Mouse (Mus musculus) heart, postnatal 0 days (tissue): ENCODE data around the gene Gm44965. TPM values are rescaled to one million over a fixed set of nuclear protein-coding genes. Genes with fewer than 3 reads are reported as not detected.

ENCODE experiments used
- ATAC-seq: fragments of 200-750 bp; cut with Nextera tagmentation; 2 replicates; pipeline ENCODE4 v1.8.0; 2017; ENCODE audit warnings: low read depth, moderate number of reproducible peaks, moderate library complexity; ENCODE audit not compliant: insufficient read depth
- DNase-seq: peaks from one replicate; pipeline ENCODE4 v3.0.0-alpha.2; 2016; ENCODE audit warnings: low spot score
- H3K27ac ChIP-seq: fragments of 300-500 bp; sonication (generic); 2 replicates; pipeline ENCODE4 v1.5.1; 2014; ENCODE audit warnings: low read depth, mild to moderate bottlenecking
- H3K27me3 ChIP-seq: fragments of 300-500 bp; sonication (generic); 2 replicates; pipeline ENCODE4 v1.6.1; 2014; ENCODE audit warnings: low read length, mixed read lengths; ENCODE audit not compliant: control insufficient read depth, insufficient read depth
- H3K36me3 ChIP-seq: fragments of 300-500 bp; sonication (generic); replicated peaks from 2 replicates; pipeline ENCODE4 v1.6.1; 2014; ENCODE audit warnings: low read length, mixed read lengths; ENCODE audit not compliant: control insufficient read depth, insufficient read depth
- H3K4me1 ChIP-seq: fragments of 300-500 bp; sonication (generic); 2 replicates; pipeline ENCODE4 v1.6.1; 2014; ENCODE audit warnings: antibody characterized with exemption; ENCODE audit not compliant: control insufficient read depth, insufficient read depth
- H3K4me2 ChIP-seq: fragments of 300-500 bp; sonication (generic); 2 replicates; pipeline ENCODE4 v1.6.1; 2014; ENCODE audit warnings: low read depth, mild to moderate bottlenecking, low read length, moderate library complexity
- H3K4me3 ChIP-seq: fragments of 300-500 bp; sonication (generic); 2 replicates; pipeline ENCODE4 v1.5.1; 2014; ENCODE audit warnings: low read depth, low read length
- H3K9ac ChIP-seq: fragments of 300-500 bp; sonication (generic); replicated peaks from 2 replicates; pipeline ENCODE4 v1.6.1; 2014; ENCODE audit warnings: low read depth, low read length, mixed read lengths
- H3K9me3 ChIP-seq: fragments of 300-500 bp; sonication (generic); replicated peaks from 2 replicates; pipeline ENCODE4 v1.6.1; 2016; ENCODE audit warnings: low read length; ENCODE audit not compliant: control insufficient read depth
- CTCF ChIP-seq: IDR thresholded peaks from 2 replicates; pipeline ENCODE4 v1.5.1; 2016; ENCODE audit warnings: antibody characterized with exemption, control low read depth, low read depth
- EP300 ChIP-seq: IDR thresholded peaks from 2 replicates; pipeline ENCODE4 v1.6.1; 2016; ENCODE audit warnings: antibody characterized with exemption, low read depth
- WGBS: fragments of 180-500 bp; shearing (Covaris S2); extraction: QIAGEN DNeasy Blood & Tissue Kit; methylation state at CpG from one replicate; pipeline ENCODE4 v1.1.7; 2014; 5-methylcytosine and 5-hydroxymethylcytosine counted together
- polyA plus RNA-seq: library from polyadenylated mRNA; unstranded; fragments of >200 nt; fragmentation: Nextera tagmentation; extraction: Ambion mirVana; gene quantifications from 2 replicates; pipeline ENCODE4 v1.2.1, GENCODE M21; 2015
- total RNA-seq: library from RNA; depleted of rRNA; stranded (reverse); fragments of >200 nt; gene quantifications from 2 replicates; pipeline ENCODE4 v1.2.3, GENCODE M21; 2014; ENCODE audit warnings: low replicate concordance

Gene Gm44965
- total and polyA plus RNA-seq, 2 experiments from 2014 or later = not detected

- DNase-seq = peak; percentile 53
These were observed 11.7 kb upstream of the Gm44965 start for GRCm38 (mm10) chr6:48582037-48582436.

GRCm38 (mm10) chr6:48589194-48589750, 4.5 kb upstream of the Gm44965 start, which contains the start of gene Gm45021:
Gene Gm45021 (plus strand): TSS chr6:48589610.
- no peak within 1 kb of the TSS for H3K4me2 ChIP-seq
- DNase-seq (peak; percentile 73), ATAC-seq (no peak)
- H3K36me3 ChIP-seq = no peaks in the 10 kb centered on the region
- no peak within 1 kb of the TSS; the same call in 1 of the 2 replicates for H3K9ac ChIP-seq
- H3K4me1 ChIP-seq = peaks cover 17% of the 10 kb centered on the region
- 11% methylated on average over 6 of the region's 6 CpGs for WGBS
- TF ChIP-seq EP300 (no peak), CTCF (no peak)
- no peaks in the 10 kb centered on the region for H3K27me3 ChIP-seq
- H3K27ac ChIP-seq = peak within 1 kb of the TSS; percentile 80
- H3K9me3 ChIP-seq = no peaks in the 10 kb centered on the region
- no peak within 1 kb of the TSS for H3K4me3 ChIP-seq

More at GRCm38 (mm10) chr6:48582037-48582436, 11.7 kb upstream of the Gm44965 start:
- peak; percentile 42; the same call in 1 of the 2 replicates for ATAC-seq
- peaks cover 26% of the 10 kb centered on the region for H3K4me1 ChIP-seq
- no peak overlapping the region for H3K9ac ChIP-seq
- H3K4me2 ChIP-seq = no peak overlapping the region
- H3K27ac ChIP-seq = no peak overlapping the region
- H3K27me3 ChIP-seq = no peaks in the 10 kb centered on the region
- H3K4me3 ChIP-seq = no peak overlapping the region
- H3K9me3 ChIP-seq = no peaks in the 10 kb centered on the region
- TF ChIP-seq CTCF = peak; percentile 69
- TF ChIP-seq EP300 = no peak
- H3K36me3 ChIP-seq = no peaks in the 10 kb centered on the region
- 50% methylated on average over 3 of the region's 3 CpGs for WGBS

DNA sequence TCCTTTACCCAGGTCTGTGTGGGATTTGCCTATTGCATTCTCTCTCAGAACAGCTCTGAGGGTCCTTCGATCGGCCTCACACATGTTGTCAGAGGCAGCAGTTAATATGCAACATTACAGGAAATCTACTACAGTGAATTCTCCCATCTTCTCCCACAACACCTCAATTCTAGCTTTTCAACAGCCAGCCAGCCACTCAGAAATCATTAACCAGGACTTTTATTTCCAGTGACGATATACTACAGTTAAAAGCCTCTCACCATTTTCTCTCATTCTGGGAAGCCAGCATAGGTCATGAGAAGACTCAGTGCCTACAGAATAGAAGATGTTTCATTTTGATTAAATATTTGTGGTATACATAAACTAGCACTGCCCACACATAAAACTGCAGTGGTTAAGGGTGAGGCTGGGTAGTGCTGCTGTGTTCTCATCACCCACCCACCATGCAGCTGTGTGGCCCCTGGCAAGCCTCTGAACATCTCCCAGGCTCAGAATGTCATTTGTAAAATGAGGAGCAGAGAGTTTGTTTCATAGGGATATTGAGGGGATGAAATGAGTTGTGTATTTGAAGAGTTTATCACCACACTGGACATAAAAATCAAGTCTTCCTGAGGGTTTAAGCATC, 2.4 kb upstream of the Gm44965 start:
- no peak overlapping the region for H3K4me3 ChIP-seq
- DNase-seq (no peak), ATAC-seq (no peak)
- no peaks in the 10 kb centered on the region for H3K27me3 ChIP-seq
- WGBS = 85% methylated on average over 3 of the region's 3 CpGs
- no peak overlapping the region for H3K27ac ChIP-seq
- H3K9me3 ChIP-seq = no peaks in the 10 kb centered on the region
- H3K9ac ChIP-seq = no peak overlapping the region
- H3K4me2 ChIP-seq = no peak overlapping the region
- H3K4me1 ChIP-seq = peaks cover 30% of the 10 kb centered on the region
- H3K36me3 ChIP-seq = peaks cover 7% of the 10 kb centered on the region
- no peak for TF ChIP-seq EP300
- no peak for TF ChIP-seq CTCF

GRCm38 (mm10) chr6:48591871-48592270, 1.9 kb upstream of the Gm44965 start:
- TF ChIP-seq EP300 (no peak), CTCF (no peak)

GRCm38 (mm10) chr6:48594043-48594738, 450 bp downstream of the Gm44965 start:
- under 1% methylated on average over 37 of the region's 41 CpGs for WGBS
- H3K9me3 ChIP-seq = 0 out of 2 replicates have a peak, but pooled peaks cover 7% of the 10 kb centered on the region
- ATAC-seq = peak; percentile 59
- DNase-seq = peak; percentile 34
- H3K9ac ChIP-seq = peak overlapping the region; percentile 78
- H3K27ac ChIP-seq = peak overlapping the region; percentile 90
- H3K36me3 ChIP-seq = peaks cover 35% of the 10 kb centered on the region
- H3K27me3 ChIP-seq = no peaks in the 10 kb centered on the region
- peak overlapping the region; percentile 69 for H3K4me3 ChIP-seq
- TF ChIP-seq CTCF (no peak), EP300 (peak; percentile 44; the same call in 1 of the 2 replicates)
- H3K4me2 ChIP-seq = peak overlapping the region; percentile 89
- H3K4me1 ChIP-seq = peaks cover 26% of the 10 kb centered on the region

More at GRCm38 (mm10) chr6:48591871-48592270, 1.9 kb upstream of the Gm44965 start:
- Histone ChIP-seq H3K27ac (no peak overlapping the region), H3K4me1 (peaks cover 30% of the 10 kb centered on the region), H3K4me2 (no peak overlapping the region), H3K36me3 (peaks cover 12% of the 10 kb centered on the region), H3K27me3 (no peaks in the 10 kb centered on the region), H3K9me3 (0 out of 2 replicates have a peak, but pooled peaks cover 1% of the 10 kb centered on the region), H3K4me3 (no peak overlapping the region), H3K9ac (no peak overlapping the region)
- no peak for ATAC-seq
- DNase-seq = no peak
- 87% methylated on average over 6 of the region's 6 CpGs for WGBS
